Mouse (Mus musculus) frontal cortex, postnatal 36 days (tissue): Measurements from ENCODE around the gene Gm20388.

Experiments
- DNase-seq, 2 experiments: peaks; one replicate each; pipeline ENCODE4 v3.0.0; 2022; ENCODE audit warnings: low spot score in 2 of 2

Gm20388 gene

DNA sequence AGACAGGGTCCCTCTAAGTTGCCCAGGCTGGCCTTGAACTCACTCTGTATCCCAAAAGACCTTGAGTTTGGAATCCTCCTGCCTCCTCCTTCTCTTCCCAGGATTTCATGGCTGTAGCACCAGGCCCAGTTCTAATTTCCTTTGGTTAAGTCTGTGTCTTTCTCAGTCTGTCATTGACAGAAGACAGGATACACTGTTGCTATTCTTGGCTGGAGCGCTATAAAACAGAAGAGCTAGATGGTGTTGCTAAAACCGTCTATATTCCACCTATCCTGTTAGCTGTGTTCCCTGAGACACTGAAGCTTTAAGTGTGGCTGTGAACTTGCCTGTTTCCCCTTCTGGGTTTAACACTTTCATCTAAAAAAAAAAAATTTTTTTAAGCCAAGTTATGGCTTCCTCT lies 4301.5 kb downstream of the Gm20388 start:
- no peak for DNase-seq

GRCm38 (mm10) chr8:124216951-124217350 lies 4306.3 kb downstream of the Gm20388 start:
- no peak for DNase-seq

DNA sequence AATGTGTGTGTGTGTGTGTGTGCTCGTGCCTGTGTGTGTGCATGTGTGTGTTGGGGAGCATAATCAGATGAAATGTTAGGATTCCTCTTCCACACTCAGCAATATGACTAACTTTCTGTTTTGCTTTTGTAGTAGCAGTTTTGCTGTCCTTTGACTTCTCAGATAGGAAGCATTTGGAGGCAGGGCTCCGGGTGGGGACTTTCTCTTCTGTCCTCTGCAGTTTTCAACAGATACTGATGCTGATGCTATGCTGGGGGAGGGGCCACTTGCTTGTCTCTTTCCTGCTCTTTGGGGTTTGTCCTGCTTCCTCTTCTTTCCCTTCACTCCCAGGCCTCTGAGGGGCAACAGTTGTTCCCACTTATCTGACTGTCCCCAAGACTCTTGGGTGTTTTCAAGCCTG lies 4319.2 kb downstream of the Gm20388 start:
- no peak for DNase-seq

GRCm38 (mm10) chr8:124230496-124231175 lies 4320.0 kb downstream of the Gm20388 start:
- no peak for DNase-seq

DNA sequence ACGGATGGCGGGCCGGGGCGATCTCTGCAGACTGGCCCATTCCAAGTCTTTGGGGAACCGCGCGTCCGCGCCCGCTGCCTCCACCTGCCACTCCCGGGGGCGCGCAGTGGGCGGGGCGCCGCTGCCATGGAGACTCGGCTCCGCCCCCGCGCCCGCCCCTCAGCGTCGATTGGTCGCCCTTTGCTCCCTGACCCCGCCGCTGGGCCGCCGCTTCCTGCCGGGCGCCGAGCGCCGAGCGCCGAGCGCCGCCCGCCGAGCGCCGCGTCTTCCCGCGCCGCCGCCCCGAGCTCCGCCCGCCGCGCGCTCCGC lies 4320.5 kb downstream of the Gm20388 start, which contains the start of gene Galnt2:
Galnt2 (plus strand) TSS at position 216 of the 309 bp plus-strand sequence.
- DNase-seq: peak; percentile 86 to 92

DNA sequence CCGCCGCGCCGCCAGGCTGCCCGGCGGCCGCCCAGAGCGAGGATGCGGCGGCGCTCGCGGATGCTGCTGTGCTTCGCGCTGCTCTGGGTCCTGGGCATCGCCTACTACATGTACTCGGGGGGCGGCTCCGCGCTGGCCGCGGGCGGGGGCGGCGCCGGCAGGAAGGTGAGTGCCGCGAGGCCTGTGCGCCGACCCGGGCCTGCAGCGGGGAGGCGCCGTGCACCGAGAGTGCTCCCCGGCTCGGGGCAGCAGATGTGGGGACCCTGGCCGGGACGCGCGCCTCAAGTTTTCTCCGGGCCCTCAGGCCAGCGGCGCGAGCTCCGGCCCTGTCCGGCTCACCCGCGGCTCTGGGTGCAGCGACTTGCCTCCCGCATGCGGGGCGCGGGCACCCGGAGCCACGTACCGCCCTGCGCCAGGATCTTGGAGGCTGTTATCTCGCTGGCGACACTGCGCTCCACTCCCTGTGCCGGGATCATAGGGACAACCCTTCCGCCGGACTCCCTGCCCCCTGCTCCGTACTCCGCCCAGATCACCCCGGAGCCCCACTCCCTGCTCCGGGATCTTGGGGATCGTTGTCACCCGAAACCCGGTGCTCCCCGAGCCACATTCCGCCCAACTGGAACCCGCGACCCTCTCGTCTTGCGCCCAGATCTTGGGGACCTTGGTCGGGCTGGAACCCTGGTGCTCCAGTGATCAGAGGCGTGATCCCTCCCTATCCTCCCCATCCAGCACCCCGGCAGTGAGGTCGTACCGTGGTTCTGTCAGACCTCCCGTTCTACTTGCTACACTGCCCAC lies 4321.0 kb downstream of the Gm20388 start:
- DNase-seq: peak; percentile 19 to 26

- DNase-seq: no peak
Measured at GRCm38 (mm10) chr8:124232280-124232600, 4321.6 kb downstream of the Gm20388 start.

DNA sequence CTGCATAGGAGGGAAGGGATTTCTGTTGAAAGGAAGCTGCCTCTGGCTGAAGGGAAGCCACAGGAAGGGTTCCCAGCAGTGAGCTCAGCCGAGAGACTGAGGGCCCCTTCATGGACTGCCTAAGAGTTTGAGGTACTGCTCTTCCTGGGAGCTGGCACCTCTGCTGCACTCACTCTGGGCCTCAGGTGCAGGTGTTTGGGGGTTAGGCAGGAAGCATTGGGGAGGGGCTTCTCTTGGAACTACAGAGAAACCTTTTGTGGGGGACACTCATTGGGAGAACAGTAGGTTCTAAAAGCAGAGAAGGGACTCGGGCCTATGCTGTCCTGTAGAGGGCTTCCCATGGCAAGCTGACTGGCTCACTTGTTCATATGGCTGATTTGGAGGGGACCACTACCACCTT lies 4323.9 kb downstream of the Gm20388 start:
- no peak for DNase-seq

DNA sequence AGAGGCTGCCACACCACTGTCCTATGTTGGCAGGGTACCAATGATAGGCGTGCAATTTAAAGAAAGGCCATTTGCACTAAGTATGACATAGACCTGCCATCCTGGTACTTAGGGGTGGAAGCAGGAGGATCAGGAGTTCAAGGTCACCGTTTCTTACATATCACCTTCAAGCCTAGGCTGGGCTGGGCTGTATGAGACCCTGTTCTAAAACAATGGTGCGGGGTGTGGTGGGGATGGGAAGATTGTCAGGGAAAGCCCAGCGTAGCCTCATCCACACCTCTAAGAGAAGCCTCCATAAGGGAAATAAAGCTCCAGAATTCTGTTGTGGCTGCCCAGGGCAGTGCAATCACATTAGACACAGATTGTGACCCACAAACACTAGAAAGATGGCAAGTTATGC lies 4324.9 kb downstream of the Gm20388 start:
- DNase-seq: no peak

DNA sequence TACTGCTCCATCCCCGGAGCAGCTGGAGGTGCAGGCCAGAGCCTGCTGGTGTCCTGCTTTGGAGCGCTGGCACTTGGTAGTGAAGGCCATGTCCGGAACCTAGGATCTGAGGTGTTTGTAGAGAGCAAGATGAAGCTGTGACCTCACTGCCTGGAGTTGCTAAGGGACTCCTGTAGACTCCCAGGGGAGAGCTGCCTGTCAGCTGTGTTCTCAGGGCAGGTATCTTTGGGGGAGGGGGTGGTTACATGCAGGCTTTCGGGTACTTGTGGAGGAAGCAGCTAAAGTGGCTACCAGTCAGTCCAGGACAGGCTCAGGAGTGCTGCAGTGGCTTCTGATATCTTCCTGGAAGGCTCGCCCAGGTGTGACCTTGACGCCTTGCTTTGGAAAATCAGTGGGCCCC lies 4328.7 kb downstream of the Gm20388 start:
- no peak for DNase-seq

- no peak for DNase-seq
Measured at GRCm38 (mm10) chr8:124240932-124241331, 4330.3 kb downstream of the Gm20388 start.

DNA sequence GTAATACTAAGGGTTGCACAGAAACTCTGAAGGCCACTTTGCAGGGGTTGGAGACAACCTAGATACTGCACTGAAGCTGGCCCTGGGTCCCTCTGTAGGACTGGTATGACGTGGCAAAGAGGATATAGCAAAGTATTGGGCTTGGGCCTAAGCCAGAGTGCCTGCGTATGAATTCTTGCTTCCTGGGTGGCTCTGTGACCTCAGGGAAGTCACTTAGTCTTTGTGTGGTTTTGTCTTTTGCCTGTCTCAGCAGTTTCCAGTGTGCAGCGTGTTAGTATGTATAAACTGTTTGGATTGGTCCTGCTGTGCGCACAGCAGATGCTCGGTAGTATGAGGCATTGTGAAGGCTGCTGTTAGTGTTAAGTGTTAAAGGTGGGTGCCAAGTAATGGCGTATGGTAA lies 4331.6 kb downstream of the Gm20388 start:
- DNase-seq: no peak

- DNase-seq: no peak
Measured at GRCm38 (mm10) chr8:124242913-124243312, 4332.3 kb downstream of the Gm20388 start.

- DNase-seq: no peak
Measured at GRCm38 (mm10) chr8:124247581-124247980, 4336.9 kb downstream of the Gm20388 start.

GRCm38 (mm10) chr8:124248688-124249087 lies 4338.0 kb downstream of the Gm20388 start:
- no peak for DNase-seq

DNA sequence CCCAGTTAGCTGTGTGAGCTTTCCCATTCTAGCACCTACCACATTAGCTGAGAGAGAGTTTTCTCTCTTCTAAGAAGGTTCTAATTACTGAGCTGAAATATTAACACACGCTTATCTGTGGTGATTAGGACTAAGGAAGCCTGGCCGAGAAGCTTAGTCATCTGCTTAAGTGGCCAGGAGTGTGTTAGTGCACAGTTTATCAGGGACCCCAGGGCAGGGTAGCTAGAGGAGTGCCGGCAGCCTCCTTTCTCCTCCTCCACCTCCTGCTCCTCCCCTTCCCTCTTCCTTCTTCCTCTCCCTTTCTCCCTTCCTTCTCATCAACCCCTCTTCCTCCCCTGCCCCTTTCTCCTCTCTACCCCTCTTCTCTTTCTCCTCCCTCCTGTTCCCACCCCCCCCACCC lies 4339.6 kb downstream of the Gm20388 start:
- DNase-seq: no peak

GRCm38 (mm10) chr8:124250785-124251184 lies 4340.1 kb downstream of the Gm20388 start:
- no peak for DNase-seq

DNA sequence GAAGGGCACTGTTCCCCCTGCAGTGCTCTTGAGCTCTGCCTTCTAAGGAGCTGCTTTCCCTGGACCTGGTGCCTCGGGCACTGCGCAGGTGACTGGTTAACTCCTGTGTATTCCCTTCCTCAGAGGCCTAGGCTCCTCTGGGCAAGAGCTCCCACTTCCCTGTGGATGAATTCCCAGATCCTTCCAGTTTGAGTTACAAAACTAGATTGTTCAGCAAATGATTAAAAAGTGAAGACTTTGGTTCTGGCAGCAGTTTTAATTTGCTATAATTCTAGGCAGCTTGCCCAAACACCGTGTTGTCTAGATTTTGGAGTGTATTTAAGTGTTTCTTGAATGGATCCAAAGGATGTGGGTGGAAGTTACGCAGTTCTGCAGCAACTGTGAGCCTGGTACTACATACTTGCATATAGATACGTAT lies 4341.9 kb downstream of the Gm20388 start:
- peak in 1 of 2 experiments; percentile 46 for DNase-seq

DNA sequence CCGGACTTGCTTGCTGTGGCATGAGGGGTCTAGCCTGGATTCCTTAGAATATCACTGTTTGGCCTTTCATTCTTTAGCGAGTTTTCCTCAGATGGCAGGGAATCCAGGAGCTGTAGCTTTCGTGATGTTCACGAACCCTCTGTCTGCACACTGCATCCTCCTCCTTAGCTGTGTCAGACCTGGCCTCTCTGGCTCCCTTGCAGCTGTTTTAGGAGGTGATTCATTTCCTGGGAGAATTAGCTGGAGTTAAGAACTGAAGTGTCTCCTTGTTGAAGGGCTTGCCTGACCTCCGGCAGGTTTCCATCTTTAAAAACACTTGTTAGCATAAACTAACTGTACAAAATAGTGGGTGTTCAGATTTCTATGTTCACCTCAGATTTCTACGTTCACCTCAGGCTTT lies 4343.3 kb downstream of the Gm20388 start:
- DNase-seq: no peak

DNA sequence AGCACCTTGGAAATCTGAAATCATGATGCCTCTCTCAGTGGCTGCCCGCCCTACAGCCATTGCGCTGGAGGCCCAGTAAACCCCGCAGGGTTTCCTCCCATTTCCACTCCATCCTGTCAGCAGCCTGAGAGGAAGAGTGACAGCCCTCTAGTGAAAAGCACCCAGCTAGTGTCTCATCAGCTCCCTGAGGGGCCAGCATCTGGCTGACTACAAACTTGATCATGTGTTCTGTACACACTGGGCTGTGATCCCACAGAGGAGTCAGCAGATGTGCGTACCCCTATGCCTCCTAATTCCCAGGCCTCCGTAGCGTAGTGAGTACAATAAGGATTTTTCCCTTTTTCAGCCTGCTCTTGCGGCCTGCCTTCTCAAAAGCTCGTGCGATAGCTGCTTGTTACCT lies 4346.2 kb downstream of the Gm20388 start:
- DNase-seq: no peak

- DNase-seq: peak; percentile 51 to 60
Measured at GRCm38 (mm10) chr8:124257363-124257762, 4346.7 kb downstream of the Gm20388 start.

- no peak for DNase-seq
Measured at GRCm38 (mm10) chr8:124259146-124259545, 4348.5 kb downstream of the Gm20388 start.

GRCm38 (mm10) chr8:124259925-124260324 lies 4349.3 kb downstream of the Gm20388 start:
- no peak for DNase-seq
